In genomic region chr12:30884622-30885230, GRCm38 (mm10) we compare ENCODE assay signal across 8 mouse cellular contexts. TPM values are rescaled to one million over a fixed set of nuclear protein-coding genes. Genes with fewer than 3 reads are reported as not detected.
DNase-seq lines count a peak whose midpoint lies in the region; ATAC-seq and TF ChIP-seq lines count a peak whose summit lies in the region.

No protein-coding gene starts in this region.

- H3K27ac ChIP-seq in lung, embryonic 14.5 days (ENCODE audit: low read depth): no peak overlapping the region
- no peak overlapping the region for H3K27ac ChIP-seq in forebrain, embryonic 11.5 days (ENCODE audit: low read depth, low read length)
- no peak overlapping the region for H3K27ac ChIP-seq in limb, embryonic 14.5 days (replicated peaks; ENCODE audit: low read depth, low read length)
- no peak overlapping the region for H3K27ac ChIP-seq in small intestine, adult 2 months (ENCODE audit: insufficient read depth, low read depth, low read length)

- peak overlapping the region; percentile 45 for H3K4me3 ChIP-seq in lung, embryonic 14.5 days (ENCODE audit: low read depth, low read length)
- peak overlapping the region; percentile 49 for H3K4me3 ChIP-seq in forebrain, embryonic 11.5 days (ENCODE audit: low read depth, low read length)
- peak overlapping the region; percentile 47 for H3K4me3 ChIP-seq in limb, embryonic 14.5 days (replicated peaks; ENCODE audit: low read length)
- H3K4me3 ChIP-seq in small intestine, adult 2 months (ENCODE audit: low read depth, low read length): peak overlapping the region; percentile 41

- no peaks in the 10 kb centered on the region for H3K36me3 ChIP-seq in lung, embryonic 14.5 days (ENCODE audit: insufficient read depth)
- H3K36me3 ChIP-seq in forebrain, embryonic 11.5 days (ENCODE audit: control insufficient read depth, insufficient read depth, low read length): no peaks in the 10 kb centered on the region
- no peaks in the 10 kb centered on the region for H3K36me3 ChIP-seq in limb, embryonic 14.5 days (ENCODE audit: control insufficient read depth, insufficient read depth, low read length)
- H3K36me3 ChIP-seq in small intestine, adult 2 months (ENCODE audit: control insufficient read depth, insufficient read depth, low read length): no peaks in the 10 kb centered on the region

- no peak for TF ChIP-seq POLR2A in limb, embryonic 14.5 days (IDR thresholded peaks at IDR 0.05; ENCODE audit: borderline replicate concordance, extremely low read depth, insufficient read depth, insufficient read length)
- TF ChIP-seq POLR2A in small intestine, adult 2 months (IDR thresholded peaks at IDR 0.05; ENCODE audit: low read depth, low read length): no peak

- 7% methylated on average over 39 of the region's 39 CpGs for WGBS in lung, embryonic 14.5 days
- 9% methylated on average over 39 of the region's 39 CpGs for WGBS in forebrain, embryonic 11.5 days
- 8% methylated on average over 39 of the region's 39 CpGs for WGBS in limb, embryonic 14.5 days
- 13% methylated on average over 39 of the region's 39 CpGs for WGBS in small intestine, adult 2 months

- peak overlapping the region; percentile 31; the same call in 1 of the 2 replicates for H3K9ac ChIP-seq in lung, embryonic 14.5 days
- H3K9ac ChIP-seq in forebrain, embryonic 11.5 days (ENCODE audit: low read length): peak overlapping the region; percentile 43
- H3K9ac ChIP-seq in limb, embryonic 14.5 days (ENCODE audit: low read depth, low read length, severe bottlenecking): peak overlapping the region; percentile 36

- ATAC-seq in lung, embryonic 14.5 days (ENCODE audit: insufficient read depth): peak; percentile 68
- peak; percentile 66 for ATAC-seq in forebrain, embryonic 11.5 days (replicated peaks; ENCODE audit: low FRiP score)
- ATAC-seq in limb, embryonic 14.5 days (ENCODE audit: low FRiP score, low read depth): peak; percentile 34; the same call in 1 of the 2 replicates

- no peak for TF ChIP-seq CTCF in lung, embryonic 14.5 days (IDR thresholded peaks at IDR 0.05; ENCODE audit: low read depth)
- no peak for TF ChIP-seq CTCF in small intestine, adult 2 months (IDR thresholded peaks at IDR 0.05; ENCODE audit: extremely low read depth, insufficient read length, insufficient replicate concordance, low read depth, low read length)

- no peaks in the 10 kb centered on the region for H3K9me3 ChIP-seq in lung, embryonic 14.5 days (ENCODE audit: low read depth, low read length)
- H3K9me3 ChIP-seq in forebrain, embryonic 11.5 days (ENCODE audit: control insufficient read depth, low read length): no peaks in the 10 kb centered on the region
- H3K9me3 ChIP-seq in limb, embryonic 14.5 days (ENCODE audit: control insufficient read depth, low read length): no peaks in the 10 kb centered on the region

- DNase-seq in lung, embryonic 14.5 days: peak; percentile 17
- no peak for DNase-seq in lung, postnatal 4 days
- peak; percentile 62 for DNase-seq in forebrain, embryonic 11.5 days (ENCODE audit: low spot score)
- DNase-seq in limb, embryonic 14.5 days (ENCODE audit: low spot score): no peak
- DNase-seq in frontal cortex, postnatal 14 days (ENCODE audit: low spot score in 2 of 2): no peak
- DNase-seq in thymus, postnatal 14 days: no peak
- DNase-seq in frontal cortex, postnatal 10 days (ENCODE audit: low spot score in 2 of 2): no peak

- peak overlapping the region; percentile 89 for H3K4me2 ChIP-seq in lung, embryonic 14.5 days
- peak overlapping the region; percentile 97 for H3K4me2 ChIP-seq in forebrain, embryonic 11.5 days (ENCODE audit: low read depth, low read length, severe bottlenecking)
- H3K4me2 ChIP-seq in limb, embryonic 14.5 days (replicated peaks; ENCODE audit: low read depth, low read length, severe bottlenecking): peak overlapping the region; percentile 96

- H3K4me1 ChIP-seq in lung, embryonic 14.5 days (ENCODE audit: insufficient read depth): no peaks in the 10 kb centered on the region
- peaks cover 6% of the 10 kb centered on the region; the same call in 1 of the 2 replicates for H3K4me1 ChIP-seq in forebrain, embryonic 11.5 days (replicated peaks; ENCODE audit: control insufficient read depth, insufficient read depth, low read length)
- no peaks in the 10 kb centered on the region for H3K4me1 ChIP-seq in limb, embryonic 14.5 days (ENCODE audit: control insufficient read depth, insufficient read depth, low read length)
- peaks cover 3% of the 10 kb centered on the region; the same call in 1 of the 2 replicates for H3K4me1 ChIP-seq in small intestine, adult 2 months (ENCODE audit: control insufficient read depth, insufficient read depth, insufficient read length, low read length)

- H3K27me3 ChIP-seq in lung, embryonic 14.5 days (ENCODE audit: insufficient read depth, low read length): peaks cover 45% of the 10 kb centered on the region
- peaks cover 41% of the 10 kb centered on the region for H3K27me3 ChIP-seq in forebrain, embryonic 11.5 days (ENCODE audit: control insufficient read depth, insufficient read depth, low read length)
- H3K27me3 ChIP-seq in limb, embryonic 14.5 days (ENCODE audit: control insufficient read depth, insufficient read depth, low read length): peaks cover 45% of the 10 kb centered on the region
- H3K27me3 ChIP-seq in small intestine, adult 2 months (ENCODE audit: control insufficient read depth, insufficient read depth, low read length): peaks cover 28% of the 10 kb centered on the region

RNA-seq across cellular contexts. Expression of gene Alkal2, which starts 0.6 kb away (rescaled TPM):
- polyA plus RNA-seq in lung, embryonic 14.5 days (2014; fragmentation: Nextera tagmentation; extraction: Ambion mirVana): 0.58 and 0.69 TPM in 2 replicates
- polyA plus RNA-seq in forebrain, embryonic 11.5 days (2014; fragmentation: Nextera tagmentation; extraction: Ambion mirVana): 3.4 and 5.0 TPM in 2 replicates
- 2.1 and 2.4 TPM in 2 replicates for polyA plus RNA-seq in limb, embryonic 14.5 days (2012; rRNA removed)
- 2.0 and 2.1 TPM in 2 replicates for polyA plus RNA-seq in limb, embryonic 14.5 days (2014; fragmentation: Nextera tagmentation; extraction: Ambion mirVana)
- polyA plus RNA-seq in small intestine, adult 2 months (2012; rRNA removed): 0.08 and 0.29 TPM in 2 replicates

RNA-seq across cellular contexts. Expression of gene Acp1, which starts 26.7 kb away (rescaled TPM):
- 201 and 215 TPM in 2 replicates for polyA plus RNA-seq in lung, embryonic 14.5 days (2014; fragmentation: Nextera tagmentation; extraction: Ambion mirVana)
- 196 and 197 TPM in 2 replicates for polyA plus RNA-seq in forebrain, embryonic 11.5 days (2014; fragmentation: Nextera tagmentation; extraction: Ambion mirVana)
- 20.5 and 27.3 TPM in 2 replicates for polyA plus RNA-seq in limb, embryonic 14.5 days (2012; rRNA removed)
- 158 and 169 TPM in 2 replicates for polyA plus RNA-seq in limb, embryonic 14.5 days (2014; fragmentation: Nextera tagmentation; extraction: Ambion mirVana)
- polyA plus RNA-seq in small intestine, adult 2 months (2012; rRNA removed): 2.5 and 4.4 TPM in 2 replicates

RNA-seq across cellular contexts. Expression of gene Sh3yl1, which starts 26.7 kb away (rescaled TPM):
- polyA plus RNA-seq in lung, embryonic 14.5 days (2014; fragmentation: Nextera tagmentation; extraction: Ambion mirVana): 11.1 and 12.2 TPM in 2 replicates
- 18.2 TPM in 2 replicates for polyA plus RNA-seq in forebrain, embryonic 11.5 days (2014; fragmentation: Nextera tagmentation; extraction: Ambion mirVana)
- polyA plus RNA-seq in limb, embryonic 14.5 days (2012; rRNA removed): 6.5 and 7.4 TPM in 2 replicates
- 11.3 and 13.1 TPM in 2 replicates for polyA plus RNA-seq in limb, embryonic 14.5 days (2014; fragmentation: Nextera tagmentation; extraction: Ambion mirVana)
- 1.0 and 3.4 TPM in 2 replicates for polyA plus RNA-seq in small intestine, adult 2 months (2012; rRNA removed)

Comparison
In these comparisons a context has a peak if more than half of its experiments do, and no peak if none do; other contexts are left out.
1. DNase-seq: peak in lung, embryonic 14.5 days (single experiment) and forebrain, embryonic 11.5 days (single experiment); none in lung, postnatal 4 days (0 of 2), limb, embryonic 14.5 days (single experiment), frontal cortex, postnatal 14 days (0 of 2), thymus, postnatal 14 days (single experiment) and frontal cortex, postnatal 10 days (0 of 2).
2. Peak in every context shown above with its lines, with median percentiles within 50 percentile points of each other: ATAC-seq, H3K4me2 ChIP-seq, H3K4me3 ChIP-seq and H3K9ac ChIP-seq.